Mouse (Mus musculus): ENCODE results near the gene Zfp217. TPM values are rescaled to one million over a fixed set of nuclear protein-coding genes. Genes with fewer than 3 reads are reported as not detected.

The Zfp217 gene
- polyA plus RNA-seq, 2 experiments: 2.3 to 4.8 TPM

DNA sequence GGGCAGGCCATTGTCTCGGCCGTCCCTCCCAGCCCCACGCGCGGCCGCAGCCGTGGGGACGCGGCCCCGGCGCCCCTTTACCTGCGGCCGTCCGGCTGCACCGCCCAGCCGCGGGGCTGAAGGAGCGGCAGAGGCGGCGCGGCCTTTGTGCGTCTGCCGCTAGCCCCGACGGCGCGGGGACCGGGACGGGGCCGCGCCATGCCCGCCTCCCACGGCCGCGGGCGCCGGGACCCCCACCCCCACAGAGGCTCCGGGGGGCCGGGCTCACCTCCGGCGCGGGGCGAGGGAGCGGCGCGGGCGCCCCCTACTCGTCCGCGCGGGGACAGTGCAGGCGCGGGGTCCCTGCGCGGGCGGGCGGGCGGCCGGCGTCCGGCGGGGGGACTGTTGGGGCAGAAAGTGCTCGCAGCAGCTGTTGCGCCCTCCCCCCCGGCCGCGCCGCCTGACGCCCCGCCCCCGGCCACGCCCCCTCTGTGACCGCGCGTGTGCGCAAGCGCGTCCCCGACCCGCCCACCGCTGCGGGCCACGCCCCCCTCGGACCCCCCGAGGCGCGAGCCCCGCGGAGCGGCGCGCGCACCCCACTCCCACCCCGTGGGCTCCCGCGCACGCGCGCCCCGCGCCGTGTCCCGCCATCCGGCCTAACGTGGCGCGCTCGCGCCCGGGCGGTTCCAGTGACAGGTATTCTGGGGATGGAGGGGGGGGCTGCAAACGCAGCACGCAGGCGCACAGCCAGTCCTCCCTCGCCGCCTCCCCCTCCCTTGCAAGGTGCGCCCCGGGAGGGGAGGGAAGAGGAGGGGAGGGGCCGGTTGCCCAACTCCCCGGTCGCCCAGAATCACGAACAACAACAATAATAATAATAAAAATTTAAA is 16.9 kb downstream of the Zfp217 start:
- under 1% methylated on average over 68 of the region's 122 CpGs for WGBS (ENCODE audit: insufficient replicate concordance)
- H3K36me3 ChIP-seq (replicated peaks; ENCODE audit: control insufficient read depth, insufficient read depth, low read depth): no peaks in the 10 kb centered on the region
- H3K27me3 ChIP-seq (ENCODE audit: control insufficient read depth, insufficient read depth, low read length): no peaks in the 10 kb centered on the region
- DNase-seq (ENCODE audit: low read depth in 3 of 3, low spot score in 3 of 3) (peak in 2 of 3 experiments; percentile 47 to 60), ATAC-seq (ENCODE audit: insufficient read depth) (peak; percentile 72)
- peak overlapping the region; percentile 95 for H3K9ac ChIP-seq (replicated peaks)
- peak overlapping the region; percentile 83 for H3K4me2 ChIP-seq (ENCODE audit: low read depth)
- TF ChIP-seq CTCF (IDR thresholded peaks at IDR 0.05; ENCODE audit: low read depth): no peak
- no peak for TF ChIP-seq EP300 (IDR thresholded peaks at IDR 0.05; ENCODE audit: low read depth)
- peaks cover 51 to 61% of the 10 kb centered on the region in 2 experiments for H3K4me1 ChIP-seq (replicated peaks; ENCODE audit: control insufficient read depth in 2 of 2, insufficient read depth in 2 of 2, low read length in 1 of 2)
- peak overlapping the region; percentile 86 for H3K27ac ChIP-seq
- H3K9me3 ChIP-seq (ENCODE audit: control insufficient read depth, low read length): no peaks in the 10 kb centered on the region
- H3K4me3 ChIP-seq (ENCODE audit: insufficient read depth in 1 of 2, low read depth in 2 of 2, low read length in 2 of 2): peak overlapping the region; percentile 82 to 99

GRCm38 (mm10) chr2:170129923-170130779 is 17.8 kb downstream of the Zfp217 start:
- H3K27me3 ChIP-seq (ENCODE audit: control insufficient read depth, insufficient read depth, low read length): no peaks in the 10 kb centered on the region
- H3K36me3 ChIP-seq (replicated peaks; ENCODE audit: control insufficient read depth, insufficient read depth, low read depth): no peaks in the 10 kb centered on the region
- peaks cover 57 to 66% of the 10 kb centered on the region in 2 experiments for H3K4me1 ChIP-seq (replicated peaks; ENCODE audit: control insufficient read depth in 2 of 2, insufficient read depth in 2 of 2, low read length in 1 of 2)
- peak overlapping the region; percentile 86 for H3K27ac ChIP-seq
- peak overlapping the region; percentile 82 to 99 for H3K4me3 ChIP-seq (ENCODE audit: insufficient read depth in 1 of 2, low read depth in 2 of 2, low read length in 2 of 2)
- H3K9ac ChIP-seq (replicated peaks): peak overlapping the region; percentile 95
- H3K9me3 ChIP-seq (ENCODE audit: control insufficient read depth, low read length): no peaks in the 10 kb centered on the region
- TF ChIP-seq CTCF (IDR thresholded peaks at IDR 0.05; ENCODE audit: low read depth) (no peak), EP300 (IDR thresholded peaks at IDR 0.05; ENCODE audit: low read depth) (no peak)
- ATAC-seq (ENCODE audit: insufficient read depth) (peak; percentile 9), DNase-seq (ENCODE audit: low read depth in 3 of 3, low spot score in 3 of 3) (no peak)
- peak overlapping the region; percentile 83 for H3K4me2 ChIP-seq (ENCODE audit: low read depth)
- under 1% methylated on average over 47 of the region's 48 CpGs for WGBS (ENCODE audit: insufficient replicate concordance)

DNA sequence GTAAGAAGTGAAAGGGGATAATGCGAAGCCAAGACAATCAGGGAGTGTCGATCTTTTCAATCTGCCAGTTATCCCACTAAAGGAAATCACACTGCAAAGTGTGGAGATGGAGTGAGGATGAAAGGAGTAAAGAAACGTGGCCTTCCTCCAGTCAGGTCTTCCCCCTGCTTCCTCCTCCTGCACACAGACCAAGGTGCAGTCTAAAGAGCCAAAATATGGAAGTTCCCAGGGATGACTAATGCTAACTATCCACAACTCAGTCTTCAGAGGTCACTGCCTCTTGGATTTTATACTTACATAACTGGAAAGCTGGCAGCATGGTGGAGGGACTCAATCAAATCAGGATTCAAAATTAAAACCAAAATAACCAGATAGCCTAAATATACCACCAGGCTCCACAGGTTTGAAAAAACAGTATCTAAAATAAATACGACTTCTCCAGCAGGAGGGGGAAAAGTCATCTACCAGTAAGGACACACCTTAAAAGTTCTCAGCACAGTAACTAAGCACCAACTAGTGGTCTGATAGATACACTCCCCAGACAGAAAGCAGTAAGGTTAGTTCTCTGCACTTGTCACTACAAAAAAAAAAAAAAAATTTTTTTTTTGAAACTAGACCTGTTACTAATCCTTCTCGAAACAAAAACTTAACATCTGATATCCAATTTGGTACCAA is 18.5 kb downstream of the Zfp217 start:
- Histone ChIP-seq H3K4me1 (replicated peaks; ENCODE audit: control insufficient read depth in 2 of 2, insufficient read depth in 2 of 2, low read length in 1 of 2) (peaks cover 52 to 62% of the 10 kb centered on the region in 2 experiments), H3K9ac (replicated peaks) (peak overlapping the region; percentile 95), H3K27me3 (ENCODE audit: control insufficient read depth, insufficient read depth, low read length) (no peaks in the 10 kb centered on the region), H3K27ac (peak overlapping the region; percentile 86), H3K36me3 (replicated peaks; ENCODE audit: control insufficient read depth, insufficient read depth, low read depth) (no peaks in the 10 kb centered on the region), H3K9me3 (ENCODE audit: control insufficient read depth, low read length) (no peaks in the 10 kb centered on the region), H3K4me2 (ENCODE audit: low read depth) (peak overlapping the region; percentile 83), H3K4me3 (ENCODE audit: insufficient read depth in 1 of 2, low read depth in 2 of 2, low read length in 2 of 2) (peak overlapping the region; percentile 15 to 99; a peak in 3 of 4 replicates)
- ATAC-seq (ENCODE audit: insufficient read depth) (no peak), DNase-seq (ENCODE audit: low read depth in 3 of 3, low spot score in 3 of 3) (no peak)
- WGBS (ENCODE audit: insufficient replicate concordance): 6% methylated on average over 5 of the region's 5 CpGs
- TF ChIP-seq EP300 (IDR thresholded peaks at IDR 0.05; ENCODE audit: low read depth) (no peak), CTCF (IDR thresholded peaks at IDR 0.05; ENCODE audit: low read depth) (peak; percentile 8; the same call in 1 of the 2 replicates)

DNA sequence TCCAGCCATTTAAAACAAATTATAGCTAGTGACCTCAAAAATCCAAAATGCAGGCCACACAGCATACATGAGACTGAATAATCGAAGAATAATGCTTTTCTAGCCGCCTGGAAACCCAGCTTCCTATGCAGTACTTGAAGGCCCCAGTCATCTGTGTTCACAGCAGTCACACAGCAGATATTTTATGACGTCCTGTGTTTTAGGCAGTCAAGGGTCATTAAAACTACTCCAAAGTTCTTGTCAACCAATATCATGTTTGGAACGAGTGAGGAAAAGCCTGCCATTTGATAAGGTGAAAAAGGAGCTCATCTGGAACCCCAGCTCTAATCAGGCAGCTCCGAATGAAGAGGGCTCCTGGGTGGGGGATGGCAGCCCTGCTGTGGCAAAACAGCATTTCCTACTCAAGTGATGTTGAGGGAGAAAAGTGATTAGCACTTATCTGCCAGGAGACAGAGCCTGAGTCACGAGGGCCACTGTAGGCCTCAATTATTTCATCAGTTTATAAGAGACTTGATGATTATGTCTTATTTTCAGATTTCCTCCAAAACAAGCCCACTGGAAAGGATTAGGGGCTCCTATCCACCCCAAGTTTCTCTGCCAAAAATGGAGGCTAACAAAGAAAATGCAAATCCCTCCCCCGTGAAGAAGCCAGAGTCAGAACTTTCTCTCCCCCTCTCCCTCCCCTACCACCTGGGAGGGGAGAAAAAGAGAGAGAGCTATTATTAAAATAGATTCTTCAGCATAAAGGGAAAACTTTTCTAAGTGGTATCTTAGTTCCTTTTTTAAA is 19.2 kb downstream of the Zfp217 start:
- H3K4me1 ChIP-seq (replicated peaks; ENCODE audit: control insufficient read depth in 2 of 2, insufficient read depth in 2 of 2, low read length in 1 of 2): peaks cover 47 to 55% of the 10 kb centered on the region in 2 experiments
- H3K9me3 ChIP-seq (ENCODE audit: control insufficient read depth, low read length): no peaks in the 10 kb centered on the region
- peak; percentile 68 for ATAC-seq (ENCODE audit: insufficient read depth)

More for the DNA sequence above, 19.2 kb downstream of the Zfp217 start:
- no peaks in the 10 kb centered on the region for H3K36me3 ChIP-seq (replicated peaks; ENCODE audit: control insufficient read depth, insufficient read depth, low read depth)
- peak; percentile 68 to 70 (median 70) for DNase-seq (ENCODE audit: low read depth in 3 of 3, low spot score in 3 of 3)
- H3K4me2 ChIP-seq (ENCODE audit: low read depth): peak overlapping the region; percentile 83
- 7% methylated on average over 7 of the region's 7 CpGs for WGBS (ENCODE audit: insufficient replicate concordance)
- TF ChIP-seq CTCF (IDR thresholded peaks at IDR 0.05; ENCODE audit: low read depth): no peak
- TF ChIP-seq EP300 (IDR thresholded peaks at IDR 0.05; ENCODE audit: low read depth): peak; percentile 81
- H3K27me3 ChIP-seq (ENCODE audit: control insufficient read depth, insufficient read depth, low read length): no peaks in the 10 kb centered on the region
- peak overlapping the region; percentile 45 for H3K9ac ChIP-seq (replicated peaks)
- peak overlapping the region; percentile 86 for H3K27ac ChIP-seq
- peak overlapping the region in 1 of 2 experiments; percentile 99; a peak in 2 of 4 replicates for H3K4me3 ChIP-seq (ENCODE audit: insufficient read depth in 1 of 2, low read depth in 2 of 2, low read length in 2 of 2)
